11 mouse cellular contexts compared by ENCODE assay signal in genomic region chr5:149030103-149030502, GRCm38 (mm10). TPM values are rescaled to one million over a fixed set of nuclear protein-coding genes. Genes with fewer than 3 reads are reported as not detected.
DNase-seq lines count a peak whose midpoint lies in the region; ATAC-seq and TF ChIP-seq lines count a peak whose summit lies in the region.
"Had no signal": no experiment of that assay in that cellular context is flagged by ENCODE, and none has a peak within 500 bp of the region (broad histone marks: within the 10 kb centered on the region; RNA-seq: fewer than 3 reads in every experiment).

No protein-coding gene starts in this region.

- H3K9me3 ChIP-seq in kidney, embryonic 15.5 days (replicated peaks), result no peaks in the 10 kb centered on the region
- H3K9me3 ChIP-seq in embryonic facial prominence, embryonic 15.5 days (replicated peaks), result no peaks in the 10 kb centered on the region
- H3K9me3 ChIP-seq: liver, embryonic 15.5 days; neural tube, embryonic 12.5 days had no signal

- no peaks in the 10 kb centered on the region for H3K27me3 ChIP-seq in kidney, embryonic 15.5 days
- no peaks in the 10 kb centered on the region for H3K27me3 ChIP-seq in kidney, adult 2 months (replicated peaks; ENCODE audit: control insufficient read depth, insufficient read depth, low read length)
- no peaks in the 10 kb centered on the region for H3K27me3 ChIP-seq in embryonic facial prominence, embryonic 15.5 days
- H3K27me3 ChIP-seq: liver, embryonic 15.5 days; neural tube, embryonic 12.5 days had no signal

- TF ChIP-seq CTCF in kidney, adult 2 months (conservative IDR thresholded peaks at IDR 0.05; ENCODE audit: insufficient read depth, insufficient read length, low read depth, low read length), result no peak

- ATAC-seq in kidney, embryonic 15.5 days (replicated peaks; ENCODE audit: low FRiP score), result no peak
- ATAC-seq in common myeloid progenitor, adult 5-6 weeks (replicated peaks; ENCODE audit: low read depth, poor library complexity, severe bottlenecking), result peak; percentile 29
- 0 out of 2 replicates have a peak, but pooled peaks have one; percentile 32 for ATAC-seq in embryonic facial prominence, embryonic 15.5 days (ENCODE audit: insufficient number of reproducible peaks, low FRiP score, low TSS enrichment, low read depth)
- ATAC-seq in megakaryocyte, adult 5-6 weeks (ENCODE audit: poor library complexity, severe bottlenecking), result no peak

- 50% methylated on average over 2 of the region's 2 CpGs for WGBS in kidney, embryonic 15.5 days
- 72% methylated on average over 2 of the region's 2 CpGs for WGBS in kidney, adult 2 months
- 43% methylated on average over 2 of the region's 2 CpGs for WGBS in embryonic facial prominence, embryonic 15.5 days

- no peak overlapping the region; the same call in 1 of the 2 replicates for H3K9ac ChIP-seq in kidney, embryonic 15.5 days
- no peak overlapping the region for H3K9ac ChIP-seq in embryonic facial prominence, embryonic 15.5 days
- H3K9ac ChIP-seq: liver, embryonic 15.5 days had no signal

- no peaks in the 10 kb centered on the region for H3K36me3 ChIP-seq in kidney, embryonic 15.5 days
- H3K36me3 ChIP-seq in kidney, adult 2 months (ENCODE audit: control insufficient read depth, insufficient read depth, low read length), result no peaks in the 10 kb centered on the region
- H3K36me3 ChIP-seq in embryonic facial prominence, embryonic 15.5 days, result no peaks in the 10 kb centered on the region
- H3K36me3 ChIP-seq: liver, embryonic 15.5 days; neural tube, embryonic 12.5 days had no signal

- no peak overlapping the region for H3K4me2 ChIP-seq in kidney, embryonic 15.5 days
- H3K4me2 ChIP-seq in embryonic facial prominence, embryonic 15.5 days (replicated peaks), result no peak overlapping the region

- DNase-seq in kidney, adult 2 months, result no peak
- peak; percentile 79 for DNase-seq in thymus, postnatal 0 days (ENCODE audit: low spot score)
- no peak for DNase-seq in frontal cortex, postnatal 10 days (ENCODE audit: low spot score in 2 of 2)
- DNase-seq: cerebellum, postnatal 25 days; retina, postnatal 1 day had no signal

- H3K4me3 ChIP-seq in kidney, embryonic 15.5 days (replicated peaks), result no peak overlapping the region
- no peak overlapping the region for H3K4me3 ChIP-seq in kidney, adult 2 months (ENCODE audit: insufficient read depth, low read depth, low read length)
- no peak overlapping the region for H3K4me3 ChIP-seq in embryonic facial prominence, embryonic 15.5 days (replicated peaks)
- H3K4me3 ChIP-seq: neural tube, embryonic 12.5 days had no signal

- no peak for TF ChIP-seq POLR2A in kidney, adult 2 months (IDR thresholded peaks at IDR 0.05; ENCODE audit: low read depth, low read length)

- H3K27ac ChIP-seq in kidney, embryonic 15.5 days, result peak overlapping the region; percentile 92
- H3K27ac ChIP-seq in kidney, adult 2 months (ENCODE audit: insufficient read depth, low read depth, low read length), result no peak overlapping the region
- H3K27ac ChIP-seq in embryonic facial prominence, embryonic 15.5 days (replicated peaks), result no peak overlapping the region
- H3K27ac ChIP-seq: neural tube, embryonic 12.5 days had no signal

- H3K4me1 ChIP-seq in kidney, embryonic 15.5 days, result peaks cover 24% of the 10 kb centered on the region
- no peaks in the 10 kb centered on the region for H3K4me1 ChIP-seq in kidney, adult 2 months (ENCODE audit: control insufficient read depth, insufficient read depth, low read length)
- H3K4me1 ChIP-seq in embryonic facial prominence, embryonic 15.5 days, result peaks cover 16% of the 10 kb centered on the region

RNA-seq across cellular contexts. Expression of gene Gm42791, which starts 35.2 kb away (rescaled TPM):
- 3.2 TPM in 1 of 2 replicates, not detected in the other for polyA plus RNA-seq in kidney, embryonic 15.5 days (2015; fragmentation: Nextera tagmentation; extraction: Ambion mirVana)
- polyA plus RNA-seq in kidney, adult 2 months (2012; rRNA removed), result not detected in 2 replicates
- not detected in 2 replicates for total RNA-seq in common myeloid progenitor, adult 5-6 weeks (2017)
- 1.6 and 2.3 TPM in 2 replicates for polyA plus RNA-seq in embryonic facial prominence, embryonic 15.5 days (2015; fragmentation: Nextera tagmentation; extraction: Ambion mirVana)
- polyA plus RNA-seq in thymus, postnatal 0 days (2015; fragmentation: Nextera tagmentation; extraction: Ambion mirVana), result 0.79 TPM in 1 of 2 replicates, not detected in the other
- total RNA-seq in megakaryocyte, adult 5-6 weeks (2015), result not detected in 2 replicates
- total RNA-seq in megakaryocyte, adult 5-6 weeks (2017), result not detected in 2 replicates
- polyA plus RNA-seq: liver, embryonic 15.5 days had no signal

Comparison
In these comparisons a context has a peak if more than half of its experiments do, and no peak if none do; other contexts are left out.
1. ATAC-seq: peak in common myeloid progenitor, adult 5-6 weeks (single experiment) and embryonic facial prominence, embryonic 15.5 days (single experiment); none in kidney, embryonic 15.5 days (single experiment) and megakaryocyte, adult 5-6 weeks (single experiment).